Mouse (Mus musculus) gastrocnemius, postnatal 4 days (tissue): Measurements from ENCODE around the gene Bpifb4. TPM values are rescaled to one million over a fixed set of nuclear protein-coding genes. Genes with fewer than 3 reads are reported as not detected.

Experiments used
- DNase-seq, 2 experiments: peaks; one replicate each; pipeline ENCODE4 v3.0.0; 2021 to 2022; ENCODE audit warnings: low spot score in 2 of 2, mixed read lengths in 2 of 2
- total RNA-seq, 2 experiments: library from RNA; stranded (reverse); gene quantifications; 2 replicates each; pipeline ENCODE4 v1.2.3; 2021

Gene Bpifb4
- total RNA-seq, 2 experiments from 2014 or later = not detected

- no peak for DNase-seq
Measured at GRCm38 (mm10) chr2:154004456-154004855, 66.4 kb downstream of the Bpifb4 start.

DNA sequence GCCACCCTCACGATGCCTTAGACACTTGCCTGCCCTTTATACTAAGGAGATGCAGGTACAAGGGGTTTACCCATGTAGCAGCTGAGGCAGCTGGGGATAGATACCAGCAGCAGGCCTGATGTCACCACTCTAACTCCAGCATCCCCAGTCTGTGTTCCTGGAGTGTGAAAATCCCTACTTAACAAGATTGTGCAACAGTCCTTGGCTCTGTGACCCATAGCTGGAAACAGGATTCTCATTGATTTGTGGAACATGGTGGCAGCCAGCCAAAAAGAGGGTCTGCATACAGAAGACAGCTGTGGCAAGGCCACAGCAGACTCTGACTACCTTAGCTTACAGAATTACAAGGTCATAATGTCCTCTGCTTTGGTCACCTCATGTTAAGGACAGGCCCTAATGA lies 67.1 kb downstream of the Bpifb4 start:
- no peak for DNase-seq

GRCm38 (mm10) chr2:154005734-154006133 lies 67.7 kb downstream of the Bpifb4 start:
- DNase-seq = no peak

- no peak for DNase-seq
Measured at GRCm38 (mm10) chr2:154006331-154006730, 68.3 kb downstream of the Bpifb4 start.

GRCm38 (mm10) chr2:154007381-154007780 lies 69.4 kb downstream of the Bpifb4 start:
- no peak for DNase-seq

DNA sequence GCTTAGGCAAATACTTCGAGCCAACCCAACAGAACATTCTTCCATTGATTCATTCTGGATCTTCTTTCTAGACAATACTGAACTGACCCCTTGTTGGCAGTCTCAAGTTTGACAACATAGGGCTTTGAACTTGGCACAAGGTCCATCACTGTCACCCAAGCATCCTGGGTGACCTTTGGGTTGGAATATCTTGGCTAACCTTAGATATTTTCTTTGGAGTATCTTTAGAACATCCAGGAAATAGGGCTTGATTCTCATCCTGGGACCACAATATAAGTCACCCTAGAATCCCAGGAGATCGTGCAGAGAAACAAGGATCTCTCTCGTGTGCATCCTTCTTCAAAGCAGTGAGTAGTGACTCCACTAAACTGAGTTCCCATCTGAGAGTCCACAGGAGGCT lies 70.0 kb downstream of the Bpifb4 start, which contains the start of gene Bpifa2:
Bpifa2 (plus strand) TSS at position 301 of the 400 bp plus-strand sequence.
- DNase-seq = no peak

Other genes with a start within 250 kb of the Bpifb4 start
- under 1 TPM in 1 of 2 experiments, not detected in 1; 0.83 TPM for gene Dnmt3c, start 241.6 kb upstream of the Bpifb4 start, total RNA-seq
- 100 to 1,000 TPM; 110 to 127 TPM for gene Mapre1, start 196.9 kb upstream of the Bpifb4 start, total RNA-seq
- under 1 TPM; 0.26 to 0.34 TPM for gene Efcab8, start 158.3 kb upstream of the Bpifb4 start, total RNA-seq
- not detected for gene Sun5, start 67.1 kb upstream of the Bpifb4 start, total RNA-seq
- gene Bpifb2, start 63.2 kb upstream of the Bpifb4 start, total RNA-seq = not detected
- gene Bpifb6, start 37.8 kb upstream of the Bpifb4 start, total RNA-seq = not detected
- not detected for gene Bpifb3, start 20.0 kb upstream of the Bpifb4 start, total RNA-seq
- gene Bpifa6, start 36.7 kb downstream of the Bpifb4 start, total RNA-seq = not detected
- not detected for gene Bpifa2, start 70.1 kb downstream of the Bpifb4 start, total RNA-seq
- not detected for gene Bpifa3, start 192.1 kb downstream of the Bpifb4 start, total RNA-seq
- not detected for gene Bpifa1, start 204.7 kb downstream of the Bpifb4 start, total RNA-seq
- not detected for gene Bpifa5, start 224.4 kb downstream of the Bpifb4 start, total RNA-seq